Mouse (Mus musculus): ENCODE measurements at regions not wholly inside any gene's neighbourhood (a gene's known extent, or its start where the extent isn't known, plus 50 kb on each side); places are given as distances from the start of the nearest gene placed in this dataset.
A peak's percentile ranks its signal among the peaks of the same experiment; 100 is the strongest.

- no peak for DNase-seq (ENCODE audit: low spot score)
Measured at GRCm38 (mm10) chr9:46633952-46634351, 314.2 kb upstream of the 4931429L15Rik start.

- peak; percentile 70 for DNase-seq (ENCODE audit: low spot score)
Measured at GRCm38 (mm10) chr9:46632576-46632975, 312.8 kb upstream of the 4931429L15Rik start.

- DNase-seq (ENCODE audit: low spot score) = no peak
Measured at GRCm38 (mm10) chr9:46622255-46622654, 302.5 kb upstream of the 4931429L15Rik start.

GRCm38 (mm10) chr9:46621851-46622250 lies 302.1 kb upstream of the 4931429L15Rik start:
- DNase-seq (ENCODE audit: low spot score) = no peak

- DNase-seq (ENCODE audit: low spot score) = no peak
Measured at GRCm38 (mm10) chr9:46610101-46611005, 290.6 kb upstream of the 4931429L15Rik start.

- no peak for DNase-seq (ENCODE audit: low spot score)
Measured at GRCm38 (mm10) chr9:46608695-46609094, 288.9 kb upstream of the 4931429L15Rik start.

- no peak for DNase-seq (ENCODE audit: low spot score)
Measured at GRCm38 (mm10) chr9:46600803-46601202, 281.0 kb upstream of the 4931429L15Rik start.

GRCm38 (mm10) chr9:46599931-46600708 lies 280.3 kb upstream of the 4931429L15Rik start:
- peak; percentile 62 for DNase-seq (ENCODE audit: low spot score)

GRCm38 (mm10) chr9:46598518-46598917 lies 278.7 kb upstream of the 4931429L15Rik start:
- DNase-seq (ENCODE audit: low spot score) = no peak

GRCm38 (mm10) chr9:46593444-46593843 lies 273.7 kb upstream of the 4931429L15Rik start:
- DNase-seq (ENCODE audit: low spot score) = no peak

GRCm38 (mm10) chr9:46592908-46593307 lies 273.1 kb upstream of the 4931429L15Rik start:
- DNase-seq (ENCODE audit: low spot score) = no peak

- no peak for DNase-seq (ENCODE audit: low spot score)
Measured at GRCm38 (mm10) chr9:46586818-46587217, 267.0 kb upstream of the 4931429L15Rik start.

GRCm38 (mm10) chr9:46581844-46582243 lies 262.1 kb upstream of the 4931429L15Rik start:
- no peak for DNase-seq (ENCODE audit: low spot score)

- DNase-seq (ENCODE audit: low spot score) = no peak
Measured at GRCm38 (mm10) chr9:46562301-46562700, 242.5 kb upstream of the 4931429L15Rik start.

GRCm38 (mm10) chr9:46558481-46558880 lies 238.7 kb upstream of the 4931429L15Rik start:
- DNase-seq (ENCODE audit: low spot score) = no peak

GRCm38 (mm10) chr9:46557781-46558180 lies 238.0 kb upstream of the 4931429L15Rik start:
- no peak for DNase-seq (ENCODE audit: low spot score)

- no peak for DNase-seq (ENCODE audit: low spot score)
Measured at GRCm38 (mm10) chr9:46555156-46555555, 235.4 kb upstream of the 4931429L15Rik start.

- DNase-seq (ENCODE audit: low spot score) = no peak
Measured at GRCm38 (mm10) chr9:46554586-46555152, 234.9 kb upstream of the 4931429L15Rik start.

- no peak for DNase-seq (ENCODE audit: low spot score)
Measured at GRCm38 (mm10) chr9:46549416-46549815, 229.6 kb upstream of the 4931429L15Rik start.

GRCm38 (mm10) chr9:46544326-46544725 lies 224.5 kb upstream of the 4931429L15Rik start:
- no peak for DNase-seq (ENCODE audit: low spot score)

- no peak for DNase-seq (ENCODE audit: low spot score)
Measured at GRCm38 (mm10) chr9:46541001-46541400, 221.2 kb upstream of the 4931429L15Rik start.

- DNase-seq (ENCODE audit: low spot score) = no peak
Measured at GRCm38 (mm10) chr9:46538616-46539015, 218.8 kb upstream of the 4931429L15Rik start.
